Mouse (Mus musculus) heart, embryonic 10.5 days (tissue): Measurements from ENCODE around the gene Bicdl1. TPM values are rescaled to one million over a fixed set of nuclear protein-coding genes. Genes with fewer than 3 reads are reported as not detected.

Experiments
- DNase-seq: peaks from one replicate; pipeline ENCODE4 v3.0.0-alpha.2; 2017; ENCODE audit warnings: low spot score
- H3K27ac ChIP-seq: fragments of 300-500 bp; sonication (generic); 2 replicates; pipeline ENCODE4 v1.5.1; 2016; ENCODE audit warnings: mild to moderate bottlenecking
- H3K27me3 ChIP-seq: fragments of 300-500 bp; sonication (generic); 2 replicates; pipeline ENCODE4 v1.6.1; 2016; ENCODE audit warnings: mild to moderate bottlenecking; ENCODE audit not compliant: poor library complexity, insufficient read depth, severe bottlenecking
- H3K36me3 ChIP-seq: fragments of 300-500 bp; sonication (generic); 2 replicates; pipeline ENCODE4 v1.6.1; 2016; ENCODE audit warnings: mild to moderate bottlenecking, moderate library complexity
- H3K4me1 ChIP-seq: fragments of 300-500 bp; sonication (generic); 2 replicates; pipeline ENCODE4 v1.6.1; 2016; ENCODE audit warnings: mild to moderate bottlenecking
- H3K4me3 ChIP-seq: fragments of 300-500 bp; sonication (generic); 2 replicates; pipeline ENCODE4 v1.5.1; 2016; ENCODE audit warnings: mild to moderate bottlenecking, moderate library complexity
- H3K9me3 ChIP-seq: fragments of 300-500 bp; sonication (generic); 2 replicates; pipeline ENCODE4 v1.6.1; 2016; ENCODE audit warnings: mild to moderate bottlenecking, moderate library complexity
- WGBS: fragments of 180-500 bp; shearing (Covaris S2); methylation state at CpG from one replicate; pipeline ENCODE4 v1.1.7; 2016; 5-methylcytosine and 5-hydroxymethylcytosine counted together
- polyA plus RNA-seq: library from polyadenylated mRNA; unstranded; fragments of >200 nt; fragmentation: Nextera tagmentation; extraction: Ambion mirVana; gene quantifications from 2 replicates; pipeline ENCODE4 v1.2.1, GENCODE M21; 2016

Gene Bicdl1
- polyA plus RNA-seq, 1 experiment from 2014 or later, result 11.1 TPM

DNA sequence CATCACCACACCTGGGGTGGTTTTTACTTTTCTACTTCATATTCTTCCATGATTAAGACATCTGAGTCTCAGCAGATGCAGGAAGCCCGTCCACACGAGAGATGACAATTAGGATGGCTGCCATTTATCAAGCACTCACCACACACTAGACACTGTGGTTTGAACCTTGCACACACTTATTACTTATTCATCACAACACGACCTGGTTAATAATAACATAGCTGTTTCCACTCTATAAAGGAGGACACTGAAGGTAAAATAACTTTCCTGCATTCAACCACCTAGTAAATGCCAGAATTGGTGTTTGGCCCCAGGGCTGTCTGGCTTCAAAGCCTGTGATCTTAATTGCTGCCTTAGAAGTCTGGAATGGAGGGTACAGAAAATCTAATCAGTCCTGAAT lies 10.7 kb downstream of the Bicdl1 start:
- Histone ChIP-seq H3K27me3 (peaks cover 4% of the 10 kb centered on the region; the same call in 1 of the 2 replicates), H3K36me3 (no peaks in the 10 kb centered on the region), H3K27ac (no peak overlapping the region), H3K4me3 (no peak overlapping the region), H3K9me3 (no peaks in the 10 kb centered on the region), H3K4me1 (no peaks in the 10 kb centered on the region)
- DNase-seq, result no peak
- WGBS, result 61% methylated on average over 3 of the region's 3 CpGs

DNA sequence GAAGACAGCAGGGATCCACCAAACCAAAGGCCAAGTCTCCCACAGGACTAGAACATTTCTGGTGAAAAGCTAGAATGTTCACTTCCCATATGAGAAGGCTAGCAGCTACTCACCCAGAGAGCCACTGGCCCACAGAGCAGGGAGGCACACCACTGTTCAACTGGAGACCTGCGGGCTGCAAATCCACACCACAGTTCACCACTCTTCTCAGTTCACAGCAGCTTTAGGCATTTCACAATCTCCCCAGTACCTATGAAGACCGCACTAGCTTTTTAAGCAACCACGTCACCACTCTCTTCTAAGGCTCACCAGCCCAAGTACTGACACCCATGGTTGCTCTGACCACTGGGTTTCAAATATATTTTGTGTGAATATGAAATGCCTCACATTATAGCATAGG lies 13.7 kb downstream of the Bicdl1 start:
- no peak for DNase-seq
- Histone ChIP-seq H3K4me1 (no peaks in the 10 kb centered on the region), H3K27me3 (peaks cover 4% of the 10 kb centered on the region), H3K27ac (no peak overlapping the region), H3K36me3 (no peaks in the 10 kb centered on the region), H3K9me3 (no peaks in the 10 kb centered on the region), H3K4me3 (no peak overlapping the region)
- 82% methylated on average over 3 of the region's 3 CpGs for WGBS

- H3K9me3 ChIP-seq, result no peaks in the 10 kb centered on the region
- H3K27ac ChIP-seq, result no peak overlapping the region
- H3K27me3 ChIP-seq, result peaks cover 4% of the 10 kb centered on the region
- H3K36me3 ChIP-seq, result no peaks in the 10 kb centered on the region
- H3K4me1 ChIP-seq, result no peaks in the 10 kb centered on the region
- no peak for DNase-seq
- no peak overlapping the region for H3K4me3 ChIP-seq
- WGBS, result 81% methylated on average over 3 of the region's 3 CpGs
These were observed 14.3 kb downstream of the Bicdl1 start for GRCm38 (mm10) chr5:115717106-115717505.

DNA sequence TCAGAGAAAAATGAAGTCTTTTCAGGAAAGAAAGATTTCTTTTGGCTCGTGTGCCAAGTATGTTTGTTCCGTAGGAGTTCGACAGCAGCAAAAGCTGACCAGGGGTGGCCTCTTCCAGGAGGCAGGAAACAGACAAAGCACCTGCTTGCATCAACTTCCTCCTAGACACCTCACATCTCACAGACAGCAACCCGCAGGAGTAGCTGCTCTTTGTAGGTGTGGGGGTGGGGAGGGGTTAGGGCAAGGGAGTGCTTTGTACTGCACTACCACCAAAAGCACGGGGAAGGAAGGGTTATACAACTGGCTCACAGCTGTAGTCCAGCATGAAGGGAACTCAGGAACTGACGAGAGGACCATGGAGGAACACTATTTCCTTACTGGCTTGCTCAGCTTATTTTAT lies 15.0 kb downstream of the Bicdl1 start:
- Histone ChIP-seq H3K27ac (no peak overlapping the region), H3K4me1 (no peaks in the 10 kb centered on the region), H3K9me3 (no peaks in the 10 kb centered on the region), H3K36me3 (no peaks in the 10 kb centered on the region), H3K4me3 (no peak overlapping the region), H3K27me3 (peaks cover 4% of the 10 kb centered on the region)
- DNase-seq, result no peak
- WGBS, result 70% methylated on average over 6 of the region's 6 CpGs

DNA sequence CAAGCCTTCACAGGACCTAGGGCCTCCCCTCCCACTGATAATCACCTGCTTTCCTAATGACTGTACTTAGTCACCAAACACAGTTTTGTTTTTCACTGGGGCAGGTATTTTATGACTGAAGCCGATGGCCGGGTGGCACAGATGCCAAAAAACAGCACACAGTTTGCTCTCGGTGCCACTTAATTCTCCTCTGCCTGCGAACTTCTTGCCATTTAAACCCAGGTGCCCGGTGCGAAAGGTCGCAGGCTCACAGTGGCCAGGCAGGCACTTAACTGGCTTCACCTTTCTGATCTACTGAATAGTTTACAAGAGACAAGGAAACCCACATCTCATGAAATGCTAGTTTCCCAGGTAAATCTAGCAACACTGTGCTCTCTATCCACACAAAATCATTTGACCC lies 16.7 kb downstream of the Bicdl1 start:
- DNase-seq, result no peak
- WGBS, result 89% methylated on average over 7 of the region's 7 CpGs
- Histone ChIP-seq H3K4me1 (no peaks in the 10 kb centered on the region), H3K27ac (no peak overlapping the region), H3K9me3 (no peaks in the 10 kb centered on the region), H3K4me3 (no peak overlapping the region), H3K36me3 (no peaks in the 10 kb centered on the region), H3K27me3 (peaks cover 4% of the 10 kb centered on the region)

DNA sequence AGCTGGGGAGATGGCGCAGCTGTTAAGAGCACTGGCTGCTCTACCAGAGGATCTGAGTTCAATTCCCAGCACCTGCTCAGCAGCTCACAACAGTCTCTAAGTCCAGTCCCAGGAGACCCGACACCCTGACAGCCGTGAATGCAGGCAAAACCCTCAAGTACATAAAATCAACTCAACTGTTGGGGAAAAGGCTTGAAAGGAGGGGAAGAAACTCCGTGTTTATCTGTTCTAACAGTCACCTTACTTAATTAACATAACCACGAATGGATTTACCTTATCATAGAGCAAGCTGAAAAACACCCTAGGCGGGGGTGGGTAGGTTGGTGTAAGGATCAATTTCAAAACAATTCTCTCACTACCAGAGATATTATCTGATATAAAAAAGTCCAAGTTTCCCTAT lies 18.9 kb downstream of the Bicdl1 start:
- Histone ChIP-seq H3K27ac (no peak overlapping the region), H3K4me3 (no peak overlapping the region), H3K27me3 (no peaks in the 10 kb centered on the region; the same call in 1 of the 2 replicates), H3K9me3 (no peaks in the 10 kb centered on the region), H3K36me3 (no peaks in the 10 kb centered on the region), H3K4me1 (no peaks in the 10 kb centered on the region)
- WGBS, result 65% methylated on average over 6 of the region's 6 CpGs
- no peak for DNase-seq

DNA sequence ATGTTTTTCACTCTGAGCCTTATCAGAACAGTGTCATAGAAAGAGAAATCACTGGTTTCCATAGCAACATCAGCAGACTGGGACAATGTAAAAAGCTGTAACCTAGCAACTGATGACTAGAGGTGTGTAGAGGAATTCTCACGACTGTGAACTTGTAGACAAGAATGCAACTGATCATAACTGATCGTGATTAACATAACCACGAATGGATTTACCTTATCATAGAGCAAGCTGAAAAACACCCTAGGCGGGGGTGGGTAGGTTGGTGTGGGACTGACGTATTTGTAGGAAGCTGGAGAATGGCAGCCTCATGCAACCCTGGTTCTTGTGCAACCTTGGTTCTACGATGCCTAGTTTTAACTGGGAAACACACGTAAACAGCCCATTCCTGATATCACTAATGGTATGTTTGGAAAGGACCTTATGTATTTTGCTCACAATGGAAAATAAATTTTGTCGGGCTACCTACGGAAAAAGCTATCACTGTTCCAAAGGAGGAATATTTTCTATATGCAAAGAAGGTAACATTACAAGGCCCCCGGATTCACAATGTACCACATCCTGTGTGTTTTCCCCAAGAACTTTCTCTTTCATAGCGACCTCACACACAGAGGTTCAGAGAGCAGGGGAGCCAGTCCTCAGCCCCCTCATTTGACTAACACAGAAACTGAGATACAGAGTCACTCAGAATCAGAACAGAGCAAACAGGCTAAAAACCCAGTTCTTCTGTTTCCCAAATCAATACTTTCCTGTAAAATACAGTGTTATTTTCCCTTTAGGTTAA lies 19.6 kb downstream of the Bicdl1 start:
- H3K27ac ChIP-seq, result no peak overlapping the region
- DNase-seq, result no peak
- 77% methylated on average over 11 of the region's 11 CpGs for WGBS
- H3K36me3 ChIP-seq, result no peaks in the 10 kb centered on the region
- H3K9me3 ChIP-seq, result no peaks in the 10 kb centered on the region
- H3K4me1 ChIP-seq, result no peaks in the 10 kb centered on the region
- no peaks in the 10 kb centered on the region; the same call in 1 of the 2 replicates for H3K27me3 ChIP-seq
- H3K4me3 ChIP-seq, result no peak overlapping the region

- Histone ChIP-seq H3K4me1 (no peaks in the 10 kb centered on the region), H3K9me3 (no peaks in the 10 kb centered on the region), H3K27me3 (no peaks in the 10 kb centered on the region; the same call in 1 of the 2 replicates), H3K27ac (no peak overlapping the region), H3K36me3 (no peaks in the 10 kb centered on the region), H3K4me3 (no peak overlapping the region)
- 82% methylated on average over 4 of the region's 4 CpGs for WGBS
- DNase-seq, result no peak
These were observed 21.2 kb downstream of the Bicdl1 start for GRCm38 (mm10) chr5:115710171-115710570.

DNA sequence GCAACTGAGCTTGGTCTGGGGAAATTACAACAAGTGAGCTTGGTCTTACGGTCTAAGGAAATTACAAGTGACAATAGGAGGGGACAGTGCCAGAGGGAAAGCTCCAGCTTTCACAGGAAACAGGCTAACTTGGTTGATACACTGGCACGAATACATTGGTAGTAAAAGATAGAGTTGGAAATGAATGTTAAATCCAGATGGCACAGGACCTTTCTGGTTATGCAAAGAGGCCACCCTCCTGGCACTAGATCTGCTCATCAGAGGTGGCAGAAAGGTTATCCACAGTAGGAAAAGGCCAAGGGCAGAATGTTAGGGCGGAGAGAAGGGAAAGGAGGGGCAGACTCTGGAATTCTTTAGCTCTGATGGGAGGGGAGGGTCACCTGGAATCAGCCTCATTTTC lies 22.5 kb downstream of the Bicdl1 start:
- no peak overlapping the region for H3K4me3 ChIP-seq
- H3K36me3 ChIP-seq, result no peaks in the 10 kb centered on the region
- no peak for DNase-seq
- H3K27me3 ChIP-seq, result no peaks in the 10 kb centered on the region
- no peak overlapping the region for H3K27ac ChIP-seq
- H3K4me1 ChIP-seq, result peaks cover 5% of the 10 kb centered on the region
- H3K9me3 ChIP-seq, result no peaks in the 10 kb centered on the region
- 57% methylated on average over 3 of the region's 3 CpGs for WGBS

GRCm38 (mm10) chr5:115701981-115702380 lies 29.4 kb downstream of the Bicdl1 start:
- Histone ChIP-seq H3K4me1 (peaks cover 9% of the 10 kb centered on the region), H3K27me3 (0 out of 2 replicates have a peak, but pooled peaks cover 5% of the 10 kb centered on the region), H3K9me3 (no peaks in the 10 kb centered on the region), H3K4me3 (no peak overlapping the region), H3K27ac (no peak overlapping the region), H3K36me3 (no peaks in the 10 kb centered on the region)
- no peak for DNase-seq
- 67% methylated on average over 3 of the region's 3 CpGs for WGBS

- Histone ChIP-seq H3K4me3 (no peak overlapping the region), H3K27ac (no peak overlapping the region), H3K36me3 (no peaks in the 10 kb centered on the region), H3K4me1 (peaks cover 9% of the 10 kb centered on the region), H3K27me3 (0 out of 2 replicates have a peak, but pooled peaks cover 5% of the 10 kb centered on the region), H3K9me3 (no peaks in the 10 kb centered on the region)
- DNase-seq, result no peak
- 81% methylated on average over 4 of the region's 4 CpGs for WGBS
These were observed 30.2 kb downstream of the Bicdl1 start for GRCm38 (mm10) chr5:115701215-115701614.

GRCm38 (mm10) chr5:115696811-115697210 lies 34.6 kb downstream of the Bicdl1 start:
- no peak for DNase-seq
- 0 out of 2 replicates have a peak, but pooled peaks cover 3% of the 10 kb centered on the region for H3K4me1 ChIP-seq
- H3K9me3 ChIP-seq, result no peaks in the 10 kb centered on the region
- H3K27me3 ChIP-seq, result 0 out of 2 replicates have a peak, but pooled peaks cover 5% of the 10 kb centered on the region
- no peak overlapping the region for H3K27ac ChIP-seq
- WGBS, result 78% methylated on average over 5 of the region's 5 CpGs
- H3K4me3 ChIP-seq, result no peak overlapping the region
- no peaks in the 10 kb centered on the region for H3K36me3 ChIP-seq

GRCm38 (mm10) chr5:115695191-115695770 lies 36.1 kb downstream of the Bicdl1 start:
- no peak overlapping the region for H3K4me3 ChIP-seq
- no peak overlapping the region for H3K27ac ChIP-seq
- DNase-seq, result no peak
- WGBS, result 82% methylated on average over 6 of the region's 6 CpGs
- 0 out of 2 replicates have a peak, but pooled peaks cover 3% of the 10 kb centered on the region for H3K4me1 ChIP-seq
- H3K9me3 ChIP-seq, result no peaks in the 10 kb centered on the region
- no peaks in the 10 kb centered on the region for H3K36me3 ChIP-seq
- 0 out of 2 replicates have a peak, but pooled peaks cover 5% of the 10 kb centered on the region for H3K27me3 ChIP-seq
